Mouse (Mus musculus): ENCODE measurements around the gene Gjc1.

Gjc1 gene

DNA sequence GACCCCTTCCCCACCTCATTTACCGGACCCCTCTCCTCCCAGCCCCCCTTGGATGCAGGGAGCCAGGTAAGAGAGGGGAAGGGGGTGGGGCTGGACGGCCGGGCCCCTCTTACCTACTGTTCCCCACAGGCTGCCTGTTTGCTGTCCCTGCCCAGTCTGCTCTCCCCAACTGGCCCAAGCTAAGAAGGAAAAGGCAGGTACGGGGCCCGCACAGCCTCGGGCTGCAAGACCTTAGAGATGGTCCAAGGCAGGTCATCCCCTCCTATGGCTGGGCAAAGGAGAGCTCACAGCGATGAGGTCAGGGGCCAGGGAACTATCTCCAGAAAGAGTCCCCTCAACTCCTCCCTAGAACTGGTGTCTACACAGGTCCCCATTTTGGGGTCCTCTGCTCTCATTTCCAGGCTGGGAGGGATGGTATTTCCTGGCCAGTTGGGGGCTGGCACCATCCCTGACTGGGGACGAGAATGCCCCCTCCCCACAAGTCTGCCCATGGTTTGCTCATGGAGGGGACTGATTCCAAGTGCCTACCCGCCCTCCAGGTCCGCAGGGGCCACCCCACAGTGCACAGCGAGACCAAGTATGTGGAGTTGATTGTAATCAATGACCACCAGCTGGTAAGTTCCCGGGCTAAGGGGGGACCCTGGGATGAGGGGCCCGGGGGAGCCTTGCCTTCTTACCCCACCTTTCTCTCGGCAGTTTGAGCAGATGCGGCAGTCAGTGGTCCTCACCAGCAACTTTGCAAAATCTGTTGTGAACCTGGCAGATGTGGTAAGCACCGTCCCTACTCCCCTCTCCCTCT, 47.4 kb downstream of the Gjc1 start:
- peak in 1 of 2 experiments; percentile 59 for DNase-seq (ENCODE audit: low spot score in 2 of 2)

DNA sequence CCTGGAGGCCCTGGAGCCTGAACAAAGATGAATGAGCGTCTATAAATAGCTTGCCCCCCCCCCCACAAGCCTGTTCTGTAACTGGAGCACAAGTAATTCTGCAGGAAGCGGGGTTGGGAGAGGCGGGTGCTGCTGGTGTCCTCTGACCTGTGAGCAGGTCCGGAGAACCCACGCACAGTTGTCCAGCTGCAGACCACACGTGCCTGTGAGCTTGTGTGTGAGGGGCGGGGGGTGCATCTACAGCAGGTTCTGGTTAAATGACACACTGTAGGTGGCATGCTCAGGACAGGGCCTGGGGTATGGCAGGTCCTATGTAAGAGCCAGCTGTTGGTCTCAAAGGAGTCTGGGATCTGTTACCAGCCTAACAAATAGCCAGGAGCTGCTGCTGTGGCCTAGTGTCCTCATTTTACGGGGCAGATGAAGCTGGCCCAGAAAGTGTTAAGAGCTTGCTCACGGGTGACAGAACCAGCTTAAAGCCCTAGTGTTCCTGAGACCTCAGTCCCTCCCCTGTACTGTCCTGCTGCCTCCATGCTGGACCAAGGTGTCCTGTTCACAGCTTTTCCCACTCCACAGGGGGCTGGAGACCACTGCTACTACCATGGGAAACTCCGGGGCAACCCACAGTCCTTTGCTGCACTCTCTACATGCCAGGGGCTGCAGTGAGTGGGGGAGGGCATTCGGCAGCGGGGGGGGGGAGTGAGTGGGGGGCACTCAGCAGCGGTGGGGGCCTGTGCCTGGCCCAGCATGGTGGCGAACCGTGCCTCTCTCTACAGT, 48.7 kb downstream of the Gjc1 start:
- DNase-seq (ENCODE audit: low spot score in 2 of 2) = peak in 1 of 2 experiments; percentile 51

DNA sequence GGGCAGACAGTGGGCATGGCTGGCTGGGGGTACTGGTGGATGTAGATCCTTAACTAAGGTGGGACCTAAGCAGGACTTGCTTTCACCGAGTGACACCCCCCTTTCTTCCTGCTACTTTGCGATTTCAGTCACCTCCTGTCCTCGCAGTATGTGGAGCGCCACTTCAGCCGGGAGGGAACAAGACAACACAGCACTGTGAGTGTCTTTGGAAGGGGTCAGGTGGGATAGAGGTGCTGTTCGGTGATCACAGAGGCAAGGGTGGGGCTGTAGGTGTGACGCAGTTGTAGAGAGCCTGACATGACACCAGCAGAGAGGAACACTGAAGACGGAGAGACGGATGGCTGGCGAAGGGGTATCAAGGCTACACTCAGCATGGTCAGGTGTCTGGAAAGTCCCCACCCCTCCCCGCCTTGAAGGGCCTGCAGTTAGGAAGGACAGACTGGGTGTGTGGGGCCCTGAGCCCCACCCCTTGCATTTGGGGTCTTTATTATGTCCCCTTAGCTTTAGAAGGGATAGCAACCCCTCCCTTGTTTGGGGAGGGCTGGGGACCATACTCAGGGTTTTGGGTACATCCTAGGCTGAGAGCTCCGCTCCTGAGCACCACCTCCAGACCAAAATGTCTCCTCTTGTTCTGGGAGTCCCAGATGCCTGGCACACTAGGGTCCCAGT, 49.4 kb downstream of the Gjc1 start:
- DNase-seq (ENCODE audit: low spot score in 2 of 2) = peak in 1 of 2 experiments; percentile 51

DNA sequence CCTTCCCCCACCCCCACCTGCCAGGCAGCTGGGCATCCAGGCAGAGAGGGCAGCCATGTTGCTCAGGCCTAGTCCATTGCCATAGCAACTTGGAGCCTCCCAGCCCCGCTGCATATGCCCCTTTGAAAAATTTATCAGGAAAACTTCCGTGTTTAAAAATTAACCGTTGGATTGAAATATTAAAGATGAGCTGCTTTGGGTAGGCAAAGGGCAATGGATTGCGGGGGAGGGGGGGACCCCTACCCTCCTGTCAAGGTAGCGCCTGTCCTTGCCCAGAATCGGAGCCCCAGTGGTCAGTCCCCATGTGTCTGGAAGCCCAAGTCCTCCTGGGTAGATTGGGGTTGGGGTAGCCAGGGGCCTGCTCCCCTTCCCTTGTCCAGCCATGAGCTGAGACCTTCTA, 50.4 kb downstream of the Gjc1 start:
- no peak for DNase-seq (ENCODE audit: low spot score in 2 of 2)

DNA sequence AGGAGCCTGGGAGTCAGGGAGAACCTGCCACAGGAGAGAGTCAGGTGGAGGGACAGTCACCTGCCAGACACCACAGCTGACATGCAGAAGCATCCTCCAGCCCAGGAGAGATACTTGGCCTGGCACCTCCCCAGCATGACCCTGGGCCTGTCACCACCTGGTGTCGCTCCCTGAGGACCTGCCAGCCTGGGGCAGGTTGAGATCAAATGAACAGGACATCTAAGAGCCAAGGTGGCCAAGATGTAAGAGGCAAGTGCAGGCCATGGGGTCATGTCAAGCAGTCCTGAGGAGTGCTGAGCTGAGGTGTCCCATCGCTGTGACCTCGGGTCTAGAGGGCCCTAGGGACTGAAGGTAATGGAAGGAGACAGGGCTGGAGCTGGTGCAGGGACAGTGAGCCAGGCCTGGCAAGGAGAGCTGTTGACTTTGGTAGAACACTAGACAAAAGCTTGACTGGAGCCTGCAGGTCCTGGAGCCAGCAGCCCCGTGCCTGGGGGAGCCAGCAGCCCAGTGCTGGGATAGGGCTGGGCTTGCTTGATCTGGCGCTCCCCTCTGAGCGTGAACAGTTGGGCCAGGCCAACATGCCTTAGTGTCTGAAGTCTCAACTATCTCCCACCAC, 52.3 kb downstream of the Gjc1 start:
- no peak for DNase-seq (ENCODE audit: low spot score in 2 of 2)

DNA sequence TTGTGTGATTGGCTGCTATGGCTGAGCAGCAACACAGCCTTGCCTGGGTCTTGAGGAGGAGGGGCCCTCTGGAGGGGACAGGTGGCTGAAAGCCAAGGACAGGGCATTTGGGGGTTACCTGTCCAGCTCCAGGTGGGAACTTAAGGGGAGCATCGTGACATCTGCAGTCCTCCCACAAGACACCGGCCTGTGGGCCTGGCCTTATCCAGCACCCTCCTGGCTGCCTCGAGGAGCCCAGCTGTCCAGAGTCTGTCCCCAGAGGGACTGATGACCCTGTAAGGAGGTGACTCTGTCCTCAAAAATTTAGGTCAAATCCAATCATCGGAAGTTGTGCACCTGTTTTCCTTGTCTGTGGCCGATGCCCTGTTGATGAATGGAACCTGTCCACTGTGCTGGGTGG, 54.1 kb downstream of the Gjc1 start:
- no peak for DNase-seq (ENCODE audit: low spot score in 2 of 2)

DNA sequence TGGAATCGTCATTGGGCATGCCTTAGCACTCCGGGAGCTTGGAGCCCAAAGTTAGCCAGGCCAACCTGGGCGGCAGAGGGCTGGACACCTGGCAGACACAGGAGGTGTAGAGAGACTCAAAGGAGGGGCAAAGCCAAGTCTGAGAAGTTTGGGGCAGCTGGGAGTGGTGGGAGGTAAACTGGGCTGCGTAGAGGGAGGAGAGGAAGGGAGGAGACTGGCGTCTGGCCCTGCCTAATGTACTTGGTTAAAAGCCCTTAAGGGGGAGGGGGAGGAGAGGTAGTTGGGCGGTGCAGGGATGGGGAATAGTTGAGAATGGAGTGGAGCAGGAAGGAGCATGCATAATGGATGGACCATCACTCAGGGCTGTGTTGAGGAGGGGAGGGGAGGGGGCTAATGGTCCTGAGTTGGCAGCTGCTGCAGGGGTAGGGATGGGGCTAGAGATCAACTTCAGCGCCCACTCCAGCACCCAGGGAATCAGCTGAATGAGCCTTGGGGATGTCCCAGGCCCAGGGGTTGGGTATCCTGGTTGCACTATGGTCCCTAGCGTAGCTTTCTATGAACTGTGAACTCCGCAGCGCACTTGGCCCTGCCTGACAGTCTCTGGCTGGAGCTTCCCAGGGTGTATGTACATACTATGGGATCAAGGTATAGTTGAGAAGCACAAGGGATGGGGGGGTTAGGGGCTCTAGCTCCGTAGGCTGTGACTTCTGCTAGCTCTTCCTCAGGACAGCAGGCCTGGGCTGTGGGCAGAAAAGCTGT, 56.3 kb downstream of the Gjc1 start:
- DNase-seq (ENCODE audit: low spot score in 2 of 2) = no peak

DNA sequence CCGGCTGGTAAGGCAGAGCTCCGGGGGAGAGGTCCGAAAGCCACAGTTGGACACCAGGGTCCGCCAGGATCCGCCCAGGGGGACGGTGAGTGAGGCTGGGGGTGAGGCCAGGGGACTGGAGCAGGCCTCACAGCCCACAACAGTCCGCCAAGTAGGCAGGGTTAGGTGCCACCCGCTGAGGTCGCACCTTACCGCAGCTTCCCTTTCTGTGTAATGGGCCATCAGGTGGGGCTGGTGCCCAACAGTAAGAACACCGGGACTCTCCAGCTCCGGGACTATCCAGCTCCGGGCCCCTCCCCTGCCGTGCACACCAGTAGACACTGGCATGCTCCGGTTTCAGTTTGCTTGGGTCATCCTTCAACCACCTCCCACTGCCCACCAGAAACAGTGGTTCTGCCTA, 57.3 kb downstream of the Gjc1 start:
- DNase-seq (ENCODE audit: low spot score in 2 of 2) = no peak

DNA sequence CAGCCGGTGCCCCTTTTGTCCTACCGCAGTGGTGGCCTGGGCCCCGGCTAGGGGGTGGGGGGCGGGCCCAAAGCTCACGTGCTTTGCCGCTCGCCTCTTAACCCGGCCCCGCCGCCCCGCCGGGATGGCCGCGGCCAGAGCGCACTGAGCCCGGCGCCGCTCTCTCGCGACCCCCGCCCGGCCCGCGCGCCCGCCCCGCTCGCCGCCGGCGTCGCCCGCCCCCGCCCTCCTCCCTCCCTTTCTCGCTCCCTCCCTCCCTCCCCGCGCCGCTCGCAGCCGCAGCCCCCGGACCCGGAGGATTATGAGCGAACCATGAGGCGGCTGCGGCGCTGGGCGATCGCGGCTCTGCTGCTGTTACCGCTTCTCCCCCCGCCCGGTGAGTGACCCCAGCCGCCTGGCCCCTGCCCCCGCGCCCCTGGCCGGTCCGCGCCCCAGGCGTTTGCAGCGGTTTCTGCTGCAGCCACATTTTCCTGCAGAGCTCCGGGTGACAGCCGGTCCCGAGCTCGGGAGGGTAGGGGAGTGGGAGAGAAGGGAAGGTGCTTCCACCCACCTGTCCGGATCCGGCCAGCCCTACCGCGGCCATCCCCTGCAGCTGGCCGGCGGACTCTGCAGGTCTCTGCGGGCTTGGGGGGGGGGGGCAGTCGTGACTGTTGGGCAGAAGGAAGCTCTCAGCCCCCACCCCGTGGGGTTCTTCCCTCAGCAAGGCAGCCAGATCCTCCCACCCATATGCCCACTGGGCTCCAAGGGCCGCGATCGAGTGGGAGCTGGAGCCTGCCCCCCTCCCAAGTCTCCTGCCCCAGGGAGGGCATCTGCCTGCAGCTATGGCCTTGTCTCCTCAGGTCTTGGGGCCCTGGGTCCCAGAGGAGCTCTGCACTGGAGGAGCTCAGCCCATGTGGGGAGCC, 57.9 kb downstream of the Gjc1 start, which contains the start of gene Adam11:
TSS of gene Adam11 (plus strand) at position 131 of the 902 bp plus-strand sequence.
- no peak for DNase-seq (ENCODE audit: low spot score in 2 of 2)

DNA sequence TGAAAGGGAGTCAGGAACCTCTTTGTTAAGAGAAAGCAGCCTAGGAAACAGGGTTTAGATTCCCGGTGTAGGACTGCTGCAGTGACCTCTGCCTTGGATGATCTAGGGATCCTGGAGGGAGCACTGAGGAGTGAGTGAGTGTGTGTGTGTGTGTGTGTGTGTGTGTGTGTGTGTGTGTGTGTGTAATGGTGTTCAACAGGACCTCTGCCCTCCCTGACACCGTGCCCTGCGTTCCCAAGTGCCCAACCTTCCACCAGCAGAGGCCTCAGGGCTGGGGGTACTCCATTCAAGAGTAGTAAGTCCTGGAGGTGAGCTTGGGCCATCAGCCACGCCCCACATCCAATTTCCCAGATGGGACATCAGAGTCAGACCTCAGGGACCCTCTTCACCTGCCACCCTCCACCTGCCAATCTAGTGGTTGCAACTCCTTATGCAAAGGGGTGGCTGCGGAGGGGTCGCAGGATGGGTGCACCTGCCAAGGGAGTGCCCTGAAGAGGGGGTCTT, 58.6 kb downstream of the Gjc1 start:
- no peak for DNase-seq (ENCODE audit: low spot score in 2 of 2)

DNA sequence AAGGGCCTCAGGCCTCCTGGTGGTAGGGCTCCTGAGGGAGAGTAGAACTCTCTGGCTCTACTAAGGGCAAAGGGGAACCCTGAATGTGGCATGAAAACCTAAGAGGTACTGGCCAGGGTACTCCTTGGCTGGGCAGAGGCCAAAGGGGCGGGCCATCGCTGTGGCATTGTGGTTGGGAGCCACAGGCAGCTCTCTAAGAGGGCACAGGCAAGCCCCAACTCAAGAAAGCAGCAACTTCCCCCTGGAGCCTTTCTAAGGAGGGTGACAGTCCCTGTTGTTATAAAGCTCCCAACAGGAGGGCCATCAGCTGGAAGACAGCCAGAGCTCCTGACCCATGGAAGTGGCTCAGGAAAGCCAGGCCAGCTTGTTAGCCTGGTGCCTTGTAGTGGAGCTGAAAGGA, 60.5 kb downstream of the Gjc1 start:
- DNase-seq (ENCODE audit: low spot score in 2 of 2) = no peak

DNA sequence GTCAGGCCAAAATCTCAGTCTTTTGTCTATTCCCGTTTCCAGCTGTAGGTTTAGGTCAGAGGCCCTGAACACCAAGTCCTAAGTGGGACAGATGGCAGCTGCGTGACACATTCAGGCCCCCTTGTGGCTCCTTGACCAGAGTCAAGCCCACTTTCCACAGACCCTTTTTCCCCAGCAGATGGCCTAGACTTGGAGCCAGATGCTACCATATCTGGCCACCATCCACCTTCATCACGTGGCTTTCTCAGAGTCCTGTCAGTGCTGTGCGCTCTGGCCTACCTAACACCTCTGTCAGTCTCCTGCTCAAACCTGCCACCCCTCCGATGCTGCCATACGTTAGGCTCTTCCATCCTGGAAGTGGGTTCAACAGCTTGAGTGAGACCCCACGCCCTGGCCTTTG, 64.1 kb downstream of the Gjc1 start:
- DNase-seq (ENCODE audit: low spot score in 2 of 2) = no peak

DNA sequence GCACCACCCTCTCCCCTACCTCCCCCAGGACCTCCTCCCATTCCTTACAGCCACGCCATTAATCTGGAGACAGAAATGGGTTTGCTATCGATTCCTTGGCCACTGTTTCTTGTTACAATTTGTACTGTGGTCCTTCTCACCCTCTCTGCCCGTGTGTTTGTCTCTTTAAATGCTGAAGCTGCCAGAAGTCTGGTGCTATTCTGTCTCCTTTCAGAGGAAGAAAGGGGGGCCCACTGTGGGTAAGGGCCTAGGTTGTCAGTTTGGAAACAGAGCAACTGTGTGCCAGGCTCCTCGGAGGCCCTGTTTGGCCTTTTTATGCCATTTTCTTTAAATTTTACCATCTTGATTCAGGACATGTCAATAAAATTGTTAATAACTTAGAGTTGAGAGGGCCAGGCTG, 65.1 kb downstream of the Gjc1 start:
- no peak for DNase-seq (ENCODE audit: low spot score in 2 of 2)

DNA sequence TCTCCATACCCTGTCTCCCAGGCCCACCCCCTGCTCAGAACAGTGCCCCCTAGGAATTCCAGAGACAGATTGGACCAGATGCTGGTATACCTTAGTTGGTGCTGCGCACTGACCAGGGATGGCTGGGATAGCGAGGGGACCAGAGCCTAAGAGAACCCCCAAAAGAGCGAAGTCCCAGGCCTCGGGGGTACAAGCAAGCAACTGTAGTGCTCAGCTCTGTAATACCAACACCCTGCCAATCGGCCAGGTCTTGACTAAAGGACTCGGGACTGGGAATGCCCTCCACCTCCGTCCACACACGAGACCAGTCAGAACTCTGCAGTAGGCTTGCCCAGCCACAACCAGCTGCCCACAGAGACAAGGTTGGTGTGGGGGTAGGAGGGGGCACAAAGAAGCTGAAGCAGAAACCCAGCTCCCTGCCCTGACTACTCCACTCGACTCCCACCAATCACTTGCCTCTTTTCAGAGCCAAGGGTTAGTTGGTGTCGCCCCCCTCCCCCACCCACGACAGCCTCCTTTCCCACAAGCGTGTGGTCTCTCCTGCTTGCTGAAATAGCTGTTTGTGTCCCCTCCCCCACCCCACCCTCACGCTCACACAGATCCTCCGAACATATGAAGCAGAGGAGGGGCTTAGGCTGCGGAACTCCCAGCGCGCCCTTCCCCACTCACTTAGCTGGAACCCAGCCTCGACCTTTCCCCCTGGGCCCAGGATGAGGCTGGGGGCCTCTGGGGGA, 65.7 kb downstream of the Gjc1 start:
- peak in 1 of 2 experiments; percentile 59 for DNase-seq (ENCODE audit: low spot score in 2 of 2)

DNA sequence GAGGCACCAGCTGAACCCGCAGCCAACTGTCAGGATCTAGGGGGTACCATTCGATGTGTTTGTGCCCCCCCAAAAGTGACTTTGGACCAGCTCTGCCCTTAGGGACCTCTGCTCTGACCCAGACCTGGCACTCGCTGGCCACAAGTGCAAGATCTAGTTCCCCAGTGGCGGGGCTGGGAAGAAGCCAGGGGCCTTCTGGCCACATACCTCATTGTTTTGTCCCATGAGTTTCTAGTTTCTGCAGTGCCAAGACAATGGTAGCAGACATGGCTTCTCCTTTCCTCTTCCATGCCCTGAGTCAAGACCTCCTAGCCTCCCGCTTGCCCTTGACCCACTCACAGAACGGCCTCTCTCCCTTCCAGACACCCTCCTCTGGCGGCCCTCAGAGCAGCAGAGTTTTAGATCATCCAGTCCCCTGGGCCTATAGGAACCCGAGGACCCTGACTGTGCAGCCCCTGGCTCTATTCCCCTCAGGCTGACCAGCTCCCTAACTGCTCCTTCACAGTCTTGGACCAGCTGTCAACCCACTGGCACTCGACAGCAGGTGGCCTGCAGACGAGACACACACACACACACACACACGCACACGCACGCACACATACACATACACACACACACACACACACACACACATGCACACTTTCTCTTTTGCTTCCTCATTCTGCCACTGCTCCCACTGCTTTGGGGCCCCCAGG, 66.5 kb downstream of the Gjc1 start:
- peak in 1 of 2 experiments; percentile 64 for DNase-seq (ENCODE audit: low spot score in 2 of 2)

DNA sequence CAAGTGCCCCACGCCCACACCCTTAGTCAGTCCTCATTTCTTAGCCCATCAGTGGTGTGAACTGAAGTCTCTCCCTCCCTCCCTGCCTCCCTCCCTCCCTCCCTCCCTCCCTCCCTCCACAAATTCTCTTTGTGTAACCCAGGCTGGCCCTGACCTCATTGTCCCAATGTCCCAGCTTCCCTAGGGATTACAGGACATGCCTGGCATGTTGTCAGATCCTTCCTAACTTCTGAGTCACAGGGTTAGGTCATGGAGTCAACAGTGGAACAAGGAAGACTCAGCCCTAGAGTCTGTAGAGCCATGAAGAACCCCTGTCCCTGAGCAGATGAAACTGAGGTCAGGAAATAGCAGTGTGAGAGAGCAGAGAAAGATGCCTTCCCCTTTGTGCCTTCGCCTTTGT, 69.8 kb downstream of the Gjc1 start:
- DNase-seq (ENCODE audit: low spot score in 2 of 2) = no peak
